Mouse (Mus musculus) thymus, postnatal 10 days (tissue): Measurements from ENCODE around the gene Dcp1b.
"Not testable (repeated sequence)": the region's sequence is repeated elsewhere in the genome, so short reads cannot be mapped to it uniquely, and the experiment has no call there.

Experiments used
- DNase-seq, 2 experiments: peaks; one replicate each; pipeline ENCODE4 v3.0.0; 2021; ENCODE audit warnings: low spot score in 2 of 2

Dcp1b gene

GRCm38 (mm10) chr6:119196382-119197305, 21.6 kb downstream of the Dcp1b start, which contains the start of gene Cacna1c:
Cacna1c (minus strand) TSS chr6:119196418.
- no peak for DNase-seq

GRCm38 (mm10) chr6:119198534-119199273, 23.7 kb downstream of the Dcp1b start:
- no peak for DNase-seq

- DNase-seq = no peak
These were observed 24.3 kb downstream of the Dcp1b start for GRCm38 (mm10) chr6:119199274-119199879.

GRCm38 (mm10) chr6:119200362-119200761, 25.3 kb downstream of the Dcp1b start:
- DNase-seq = no peak

GRCm38 (mm10) chr6:119201575-119201974, 26.5 kb downstream of the Dcp1b start:
- no peak for DNase-seq

- DNase-seq = no peak
These were observed 29.2 kb downstream of the Dcp1b start for GRCm38 (mm10) chr6:119204286-119204685.

GRCm38 (mm10) chr6:119204915-119205314, 29.9 kb downstream of the Dcp1b start:
- DNase-seq = no peak

- not testable (repeated sequence) for DNase-seq
These were observed 31.0 kb downstream of the Dcp1b start for GRCm38 (mm10) chr6:119206006-119206405.

GRCm38 (mm10) chr6:119213375-119213774, 38.3 kb downstream of the Dcp1b start:
- no peak for DNase-seq

- no peak for DNase-seq
These were observed 39.1 kb downstream of the Dcp1b start for GRCm38 (mm10) chr6:119214190-119214589.

- DNase-seq = no peak
These were observed 40.1 kb downstream of the Dcp1b start for GRCm38 (mm10) chr6:119215040-119215613.

- DNase-seq = no peak
These were observed 42.6 kb downstream of the Dcp1b start for GRCm38 (mm10) chr6:119217661-119218060.

GRCm38 (mm10) chr6:119218591-119218990, 43.5 kb downstream of the Dcp1b start:
- no peak for DNase-seq

- no peak for DNase-seq
These were observed 44.3 kb downstream of the Dcp1b start for GRCm38 (mm10) chr6:119219237-119219870.

- peak in 1 of 2 experiments; percentile 57 for DNase-seq
These were observed 45.2 kb downstream of the Dcp1b start for GRCm38 (mm10) chr6:119220297-119220696.

GRCm38 (mm10) chr6:119224451-119225195, 49.6 kb downstream of the Dcp1b start:
- no peak for DNase-seq

GRCm38 (mm10) chr6:119225226-119225625, 50.2 kb downstream of the Dcp1b start:
- DNase-seq = no peak

- DNase-seq = no peak
These were observed 50.7 kb downstream of the Dcp1b start for GRCm38 (mm10) chr6:119225731-119226130.

GRCm38 (mm10) chr6:119227001-119227400, 51.9 kb downstream of the Dcp1b start:
- DNase-seq = no peak

- DNase-seq = no peak
These were observed 54.0 kb downstream of the Dcp1b start for GRCm38 (mm10) chr6:119228861-119229603.
